Mouse (Mus musculus): Measurements from ENCODE around the gene Aldh1l1. TPM values are rescaled to one million over a fixed set of nuclear protein-coding genes. Genes with fewer than 3 reads are reported as not detected.

Gene Aldh1l1
- polyA plus RNA-seq, 1 experiment from 2014 or later = 72.2 TPM

DNA sequence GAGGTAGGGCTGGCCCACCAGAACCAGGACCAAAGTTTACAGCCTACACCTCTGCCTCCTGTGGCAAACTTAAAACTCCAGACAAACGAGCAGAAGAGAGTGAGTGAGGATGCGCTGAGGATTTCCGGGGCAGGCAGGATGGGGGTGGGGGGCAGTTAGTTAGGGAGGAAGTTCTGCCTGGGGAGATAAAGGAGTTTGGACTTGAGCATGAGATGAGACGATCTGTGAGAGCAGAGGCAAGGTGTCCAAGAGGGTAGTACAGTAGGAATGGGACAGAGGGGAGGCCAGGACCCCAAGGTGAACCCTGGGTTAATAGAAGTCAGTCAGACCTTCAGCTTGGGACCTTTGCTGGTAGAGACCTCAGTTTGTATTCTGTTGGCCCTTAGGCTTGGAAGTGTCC lies 132.0 kb downstream of the Aldh1l1 start:
- H3K27ac ChIP-seq (ENCODE audit: low read length) = no peak overlapping the region
- H3K4me2 ChIP-seq (ENCODE audit: low read length) = no peak overlapping the region
- no peaks in the 10 kb centered on the region for H3K4me1 ChIP-seq (ENCODE audit: control insufficient read depth, insufficient read depth, low read length)
- H3K9ac ChIP-seq (ENCODE audit: low read depth, low read length) = no peak overlapping the region
- no peak for ATAC-seq
- H3K36me3 ChIP-seq (ENCODE audit: control insufficient read depth, insufficient read depth, low read length) = no peaks in the 10 kb centered on the region
- H3K4me3 ChIP-seq (ENCODE audit: low read depth, low read length) = no peak overlapping the region
- WGBS = 71% methylated on average over 4 of the region's 4 CpGs
- H3K9me3 ChIP-seq (replicated peaks; ENCODE audit: control insufficient read depth, low read length, poor library complexity, severe bottlenecking) = no peaks in the 10 kb centered on the region
- no peaks in the 10 kb centered on the region for H3K27me3 ChIP-seq (ENCODE audit: control insufficient read depth, insufficient read depth, low read depth, low read length)

DNA sequence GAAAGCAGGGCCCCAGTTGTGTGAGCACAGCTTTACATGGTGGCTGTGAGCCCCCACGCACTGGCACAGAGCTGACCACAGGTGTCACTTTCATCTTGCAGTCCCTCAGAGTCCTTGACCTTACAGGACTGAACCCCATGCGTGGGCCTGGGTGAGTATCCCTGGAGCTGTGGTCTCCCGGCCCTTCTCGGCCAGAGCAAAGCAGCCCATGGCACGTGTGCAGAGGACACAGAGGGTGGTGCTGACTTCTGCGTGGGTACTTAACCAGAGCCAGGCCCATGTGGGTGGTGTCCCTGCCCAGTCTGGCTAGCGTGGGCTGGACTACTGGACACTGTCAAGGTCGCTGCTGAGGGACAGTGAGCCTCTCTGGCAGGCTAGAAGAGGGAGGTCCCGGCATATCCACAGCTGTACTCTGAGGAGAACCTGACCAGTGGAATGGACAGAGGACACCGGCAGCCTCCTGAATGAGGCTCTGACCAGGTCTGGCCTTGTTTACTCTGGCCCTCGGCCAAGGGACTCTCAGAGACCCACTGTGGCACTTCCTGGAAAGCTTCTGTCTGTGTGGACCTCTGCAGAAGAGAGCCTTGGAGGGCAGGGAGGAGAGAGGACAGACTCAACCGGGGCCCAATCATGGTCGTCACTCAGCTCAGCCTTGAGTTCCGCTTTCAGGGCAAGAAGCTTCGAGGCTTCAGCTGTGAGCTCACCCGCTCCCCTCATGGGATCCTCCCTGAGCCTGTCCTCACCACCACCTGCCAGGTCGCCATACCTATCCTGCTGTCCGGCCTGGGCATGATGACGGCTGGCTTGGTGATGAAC lies 132.8 kb downstream of the Aldh1l1 start:
- Histone ChIP-seq H3K9me3 (replicated peaks; ENCODE audit: control insufficient read depth, low read length, poor library complexity, severe bottlenecking) (no peaks in the 10 kb centered on the region), H3K4me2 (ENCODE audit: low read length) (no peak overlapping the region), H3K9ac (ENCODE audit: low read depth, low read length) (no peak overlapping the region), H3K27me3 (ENCODE audit: control insufficient read depth, insufficient read depth, low read depth, low read length) (no peaks in the 10 kb centered on the region), H3K36me3 (ENCODE audit: control insufficient read depth, insufficient read depth, low read length) (no peaks in the 10 kb centered on the region), H3K27ac (ENCODE audit: low read length) (no peak overlapping the region), H3K4me3 (ENCODE audit: low read depth, low read length) (no peak overlapping the region), H3K4me1 (ENCODE audit: control insufficient read depth, insufficient read depth, low read length) (no peaks in the 10 kb centered on the region)
- ATAC-seq = no peak
- 82% methylated on average over 19 of the region's 19 CpGs for WGBS

DNA sequence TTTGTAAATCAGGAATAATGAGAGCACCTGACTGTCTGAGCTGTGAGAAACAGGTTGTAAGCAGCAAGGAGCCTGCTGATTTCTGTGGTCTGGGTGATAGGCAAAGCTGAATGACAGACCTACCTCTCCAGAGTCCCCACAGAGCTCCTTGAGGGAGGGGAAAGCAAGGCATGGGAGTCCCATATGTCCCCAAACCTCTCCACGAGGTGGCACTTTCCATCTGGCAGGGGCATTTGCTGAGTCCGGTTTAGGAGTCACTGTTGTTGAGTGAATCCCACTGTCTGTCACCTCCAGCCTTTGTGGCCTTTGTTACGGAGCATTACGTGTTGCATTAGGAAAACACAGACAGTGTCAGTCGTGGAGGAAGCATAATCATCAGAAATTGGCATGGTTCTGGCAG lies 133.7 kb downstream of the Aldh1l1 start:
- H3K9me3 ChIP-seq (replicated peaks; ENCODE audit: control insufficient read depth, low read length, poor library complexity, severe bottlenecking) = no peaks in the 10 kb centered on the region
- H3K4me1 ChIP-seq (ENCODE audit: control insufficient read depth, insufficient read depth, low read length) = no peaks in the 10 kb centered on the region
- H3K9ac ChIP-seq (ENCODE audit: low read depth, low read length) = no peak overlapping the region
- H3K36me3 ChIP-seq (ENCODE audit: control insufficient read depth, insufficient read depth, low read length) = no peaks in the 10 kb centered on the region
- WGBS = 75% methylated on average over 5 of the region's 5 CpGs
- H3K4me2 ChIP-seq (ENCODE audit: low read length) = no peak overlapping the region
- H3K27ac ChIP-seq (ENCODE audit: low read length) = no peak overlapping the region
- ATAC-seq = no peak
- no peaks in the 10 kb centered on the region for H3K27me3 ChIP-seq (ENCODE audit: control insufficient read depth, insufficient read depth, low read depth, low read length)
- H3K4me3 ChIP-seq (ENCODE audit: low read depth, low read length) = no peak overlapping the region

DNA sequence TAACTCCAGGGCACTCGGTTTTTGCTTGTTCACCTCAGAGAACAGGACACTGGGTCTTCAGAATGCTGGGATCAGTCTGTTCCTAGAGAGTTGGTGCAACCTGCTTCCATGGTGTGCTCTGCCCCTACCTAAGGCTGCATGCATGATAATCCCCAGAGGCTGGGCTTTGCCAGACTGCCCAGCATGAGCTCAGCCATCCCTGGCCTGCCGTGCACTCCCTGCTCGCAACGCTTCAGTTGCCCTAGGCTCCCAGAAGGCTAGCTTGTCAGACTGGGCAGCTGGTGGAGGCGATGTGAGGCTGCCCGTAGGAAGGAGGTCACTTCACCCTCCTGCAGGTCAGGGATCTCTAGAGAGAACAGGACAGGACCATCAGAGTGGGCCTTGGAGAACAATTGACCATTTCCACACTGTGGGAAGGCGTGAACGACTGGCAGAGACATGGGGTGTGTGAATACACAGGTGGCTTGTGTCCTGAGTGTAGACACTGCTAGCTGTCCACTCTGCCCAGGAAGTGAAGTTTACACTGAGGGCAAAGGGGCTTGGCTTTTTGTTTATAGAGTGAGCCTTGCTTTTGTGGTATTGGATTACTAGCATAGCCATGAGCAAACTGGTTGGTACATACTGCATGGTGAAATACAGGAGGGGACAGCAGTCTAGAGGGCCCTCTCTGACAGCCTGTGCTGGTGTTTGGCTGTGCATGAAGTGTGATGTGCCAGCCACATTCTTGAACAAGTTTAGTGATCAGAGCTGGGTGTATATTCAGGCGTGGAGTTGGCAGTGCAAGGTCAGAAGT lies 134.8 kb downstream of the Aldh1l1 start:
- H3K4me1 ChIP-seq (ENCODE audit: control insufficient read depth, insufficient read depth, low read length) = no peaks in the 10 kb centered on the region
- no peak for ATAC-seq
- H3K9ac ChIP-seq (ENCODE audit: low read depth, low read length) = no peak overlapping the region
- H3K4me2 ChIP-seq (ENCODE audit: low read length) = no peak overlapping the region
- 40% methylated on average over 9 of the region's 9 CpGs for WGBS
- H3K27ac ChIP-seq (ENCODE audit: low read length) = no peak overlapping the region
- H3K27me3 ChIP-seq (ENCODE audit: control insufficient read depth, insufficient read depth, low read depth, low read length) = no peaks in the 10 kb centered on the region
- no peaks in the 10 kb centered on the region for H3K9me3 ChIP-seq (replicated peaks; ENCODE audit: control insufficient read depth, low read length, poor library complexity, severe bottlenecking)
- H3K36me3 ChIP-seq (ENCODE audit: control insufficient read depth, insufficient read depth, low read length) = no peaks in the 10 kb centered on the region
- H3K4me3 ChIP-seq (ENCODE audit: low read depth, low read length) = no peak overlapping the region

DNA sequence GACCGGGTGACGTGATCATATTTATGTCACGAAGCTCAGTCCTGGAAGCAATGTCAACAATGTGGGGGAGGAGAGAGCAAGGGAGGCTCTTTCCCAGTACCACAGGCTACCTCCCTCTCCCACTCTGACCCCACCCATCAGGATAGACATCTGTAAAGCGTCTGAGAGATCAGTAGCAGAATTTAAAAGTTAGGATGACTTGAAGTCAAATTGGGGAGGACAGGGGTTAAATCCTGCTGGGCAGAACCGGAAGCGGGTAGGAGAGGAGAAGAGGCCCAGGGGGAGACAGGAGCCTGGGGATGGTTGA lies 135.3 kb downstream of the Aldh1l1 start:
- Histone ChIP-seq H3K9ac (ENCODE audit: low read depth, low read length) (no peak overlapping the region), H3K36me3 (ENCODE audit: control insufficient read depth, insufficient read depth, low read length) (no peaks in the 10 kb centered on the region), H3K9me3 (replicated peaks; ENCODE audit: control insufficient read depth, low read length, poor library complexity, severe bottlenecking) (no peaks in the 10 kb centered on the region), H3K27me3 (ENCODE audit: control insufficient read depth, insufficient read depth, low read depth, low read length) (no peaks in the 10 kb centered on the region), H3K27ac (ENCODE audit: low read length) (no peak overlapping the region), H3K4me2 (ENCODE audit: low read length) (no peak overlapping the region), H3K4me1 (ENCODE audit: control insufficient read depth, insufficient read depth, low read length) (no peaks in the 10 kb centered on the region), H3K4me3 (ENCODE audit: low read depth, low read length) (no peak overlapping the region)
- 81% methylated on average over 6 of the region's 6 CpGs for WGBS
- ATAC-seq = no peak

DNA sequence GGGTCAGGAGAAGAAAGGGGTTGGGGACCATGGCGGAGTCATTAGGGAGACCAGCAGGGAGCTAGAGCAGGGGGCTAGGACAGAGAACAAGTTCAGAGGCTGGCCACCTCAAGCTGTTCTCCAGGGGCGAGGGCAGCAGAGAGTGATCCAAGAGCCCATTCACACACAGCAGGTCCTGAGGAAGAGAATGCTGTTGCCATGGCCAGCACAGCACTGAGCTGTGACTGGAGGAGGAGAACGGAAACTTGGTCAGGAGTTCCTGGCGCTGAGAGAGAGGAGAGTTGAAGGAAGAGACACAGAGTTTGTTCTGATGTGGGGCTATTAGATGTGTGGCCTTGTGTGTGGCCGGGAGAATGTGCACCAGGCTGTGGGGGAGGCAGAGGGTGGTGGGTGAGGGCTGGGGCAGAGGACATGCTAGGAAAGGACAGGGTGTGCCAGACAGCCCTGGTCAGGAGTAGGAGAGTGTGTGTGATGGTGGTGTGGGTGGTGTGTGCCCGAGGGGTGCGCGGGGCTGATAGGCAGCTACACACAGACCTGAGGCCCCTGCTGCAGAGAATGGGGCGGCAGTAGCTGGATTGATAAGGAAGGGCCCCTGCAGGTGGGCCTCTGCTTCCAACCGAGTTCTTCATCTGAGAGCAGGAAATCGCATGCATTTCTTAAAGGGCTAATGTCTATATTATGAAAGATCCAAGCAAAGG lies 136.7 kb downstream of the Aldh1l1 start:
- Histone ChIP-seq H3K27me3 (ENCODE audit: control insufficient read depth, insufficient read depth, low read depth, low read length) (no peaks in the 10 kb centered on the region), H3K9me3 (replicated peaks; ENCODE audit: control insufficient read depth, low read length, poor library complexity, severe bottlenecking) (no peaks in the 10 kb centered on the region), H3K4me2 (ENCODE audit: low read length) (no peak overlapping the region), H3K27ac (ENCODE audit: low read length) (no peak overlapping the region), H3K9ac (ENCODE audit: low read depth, low read length) (no peak overlapping the region), H3K4me3 (ENCODE audit: low read depth, low read length) (no peak overlapping the region), H3K4me1 (ENCODE audit: control insufficient read depth, insufficient read depth, low read length) (no peaks in the 10 kb centered on the region), H3K36me3 (ENCODE audit: control insufficient read depth, insufficient read depth, low read length) (no peaks in the 10 kb centered on the region)
- WGBS = 37% methylated on average over 11 of the region's 11 CpGs
- no peak for ATAC-seq

DNA sequence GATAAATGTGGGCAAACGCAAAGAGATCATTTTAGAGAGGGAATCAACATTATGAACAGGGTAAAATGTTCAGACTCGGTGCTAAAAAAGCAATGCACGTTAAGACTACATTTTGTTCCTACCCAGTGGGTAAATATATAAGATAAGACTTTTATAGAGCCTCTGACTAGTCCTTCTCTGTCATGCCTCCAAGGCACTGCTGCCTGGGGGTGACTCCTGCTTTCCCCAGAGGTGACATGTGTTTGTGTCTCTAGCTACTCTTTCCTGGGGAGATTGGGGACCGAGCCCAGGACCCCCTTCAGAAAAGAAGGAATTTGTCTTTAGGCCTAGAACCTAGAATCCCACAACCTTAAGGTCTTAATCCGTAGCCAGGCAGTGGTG lies 137.2 kb downstream of the Aldh1l1 start:
- no peaks in the 10 kb centered on the region for H3K27me3 ChIP-seq (ENCODE audit: control insufficient read depth, insufficient read depth, low read depth, low read length)
- H3K27ac ChIP-seq (ENCODE audit: low read length) = no peak overlapping the region
- no peaks in the 10 kb centered on the region for H3K9me3 ChIP-seq (replicated peaks; ENCODE audit: control insufficient read depth, low read length, poor library complexity, severe bottlenecking)

DNA sequence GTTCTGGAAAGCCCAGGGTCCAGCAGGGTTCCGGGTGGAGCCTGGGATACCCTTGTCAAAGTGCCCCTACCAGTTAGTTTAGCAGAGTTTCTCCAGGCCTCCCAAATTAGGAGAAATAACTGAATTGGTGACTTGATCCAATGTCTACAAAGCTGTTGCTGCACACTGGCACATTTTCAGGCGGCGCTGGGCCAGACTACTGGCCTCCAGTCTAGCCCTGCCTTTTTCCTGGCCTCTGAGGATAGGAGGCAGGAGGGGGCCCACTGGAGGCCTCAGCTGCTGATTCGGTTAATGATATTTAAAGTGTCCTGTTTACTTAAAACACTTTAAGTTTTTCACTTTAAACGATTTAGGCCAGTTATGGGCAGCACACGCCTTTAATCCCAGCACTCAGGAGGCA lies 138.0 kb downstream of the Aldh1l1 start:
- Histone ChIP-seq H3K9me3 (replicated peaks; ENCODE audit: control insufficient read depth, low read length, poor library complexity, severe bottlenecking) (no peaks in the 10 kb centered on the region), H3K4me2 (ENCODE audit: low read length) (no peak overlapping the region), H3K9ac (ENCODE audit: low read depth, low read length) (no peak overlapping the region), H3K36me3 (ENCODE audit: control insufficient read depth, insufficient read depth, low read length) (no peaks in the 10 kb centered on the region), H3K4me1 (ENCODE audit: control insufficient read depth, insufficient read depth, low read length) (no peaks in the 10 kb centered on the region), H3K27ac (ENCODE audit: low read length) (no peak overlapping the region), H3K27me3 (ENCODE audit: control insufficient read depth, insufficient read depth, low read depth, low read length) (no peaks in the 10 kb centered on the region), H3K4me3 (ENCODE audit: low read depth, low read length) (no peak overlapping the region)
- ATAC-seq = no peak
- WGBS = 85% methylated on average over 6 of the region's 6 CpGs

More for the DNA sequence above, 137.2 kb downstream of the Aldh1l1 start:
- 79% methylated on average over 5 of the region's 5 CpGs for WGBS
- no peaks in the 10 kb centered on the region for H3K36me3 ChIP-seq (ENCODE audit: control insufficient read depth, insufficient read depth, low read length)
- ATAC-seq = no peak
- no peak overlapping the region for H3K9ac ChIP-seq (ENCODE audit: low read depth, low read length)
- H3K4me2 ChIP-seq (ENCODE audit: low read length) = no peak overlapping the region
- no peak overlapping the region for H3K4me3 ChIP-seq (ENCODE audit: low read depth, low read length)
- H3K4me1 ChIP-seq (ENCODE audit: control insufficient read depth, insufficient read depth, low read length) = no peaks in the 10 kb centered on the region

DNA sequence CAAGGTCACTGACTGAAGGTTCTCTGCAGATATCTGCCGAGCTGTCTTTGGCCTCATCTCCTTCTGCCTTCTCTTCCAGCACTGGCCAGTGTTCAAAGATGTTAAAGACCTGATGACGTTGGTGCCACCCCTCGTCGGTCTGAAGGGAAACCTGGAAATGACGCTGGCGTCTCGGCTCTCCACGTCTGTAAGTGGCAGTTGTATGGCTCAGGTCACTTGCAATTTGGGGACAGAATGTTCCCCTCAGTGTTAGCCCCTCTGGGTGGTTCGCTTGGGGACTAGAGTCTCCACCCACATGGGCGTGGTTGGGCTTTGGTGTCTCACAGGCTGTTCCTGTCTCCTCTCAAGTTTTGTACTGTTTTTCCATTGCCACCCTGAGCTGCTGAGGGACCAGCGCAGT lies 138.5 kb downstream of the Aldh1l1 start:
- H3K4me1 ChIP-seq (ENCODE audit: control insufficient read depth, insufficient read depth, low read length) = no peaks in the 10 kb centered on the region
- H3K27me3 ChIP-seq (ENCODE audit: control insufficient read depth, insufficient read depth, low read depth, low read length) = no peaks in the 10 kb centered on the region
- no peak overlapping the region for H3K27ac ChIP-seq (ENCODE audit: low read length)
- WGBS = 79% methylated on average over 11 of the region's 11 CpGs
- no peak for ATAC-seq
- no peak overlapping the region for H3K4me3 ChIP-seq (ENCODE audit: low read depth, low read length)
- H3K9ac ChIP-seq (ENCODE audit: low read depth, low read length) = no peak overlapping the region
- H3K36me3 ChIP-seq (ENCODE audit: control insufficient read depth, insufficient read depth, low read length) = no peaks in the 10 kb centered on the region
- no peaks in the 10 kb centered on the region for H3K9me3 ChIP-seq (replicated peaks; ENCODE audit: control insufficient read depth, low read length, poor library complexity, severe bottlenecking)
- H3K4me2 ChIP-seq (ENCODE audit: low read length) = no peak overlapping the region

All from midbrain, embryonic 16.5 days (tissue).